Comparison of ENCODE assay signal across 8 mouse cellular contexts in genomic region chr5:108427186-108427585, GRCm38 (mm10). TPM values are rescaled to one million over a fixed set of nuclear protein-coding genes. Genes with fewer than 3 reads are reported as not detected.
DNase-seq lines count a peak whose midpoint lies in the region; ATAC-seq and TF ChIP-seq lines count a peak whose summit lies in the region.
"Had no signal": no experiment of that assay in that cellular context is flagged by ENCODE, and none has a peak within 500 bp of the region (broad histone marks: within the 10 kb centered on the region; RNA-seq: fewer than 3 reads in every experiment).

No protein-coding gene starts in this region.

- peaks cover 58% of the 10 kb centered on the region for H3K36me3 ChIP-seq in G1E (replicated peaks)
- H3K36me3 ChIP-seq in liver, embryonic 13.5 days: peaks cover 26% of the 10 kb centered on the region

- H3K4me3 ChIP-seq in G1E (ENCODE audit: low read depth, low read length): no peak overlapping the region
- no peak overlapping the region for H3K4me3 ChIP-seq in liver, embryonic 13.5 days (replicated peaks)
- H3K4me3 ChIP-seq: stomach, embryonic 15.5 days had no signal

- no peak overlapping the region for H3K9ac ChIP-seq in liver, embryonic 13.5 days
- H3K9ac ChIP-seq: stomach, embryonic 15.5 days had no signal

- peaks cover 33% of the 10 kb centered on the region for H3K4me1 ChIP-seq in G1E (ENCODE audit: insufficient read depth, low read depth, low read length)
- H3K4me1 ChIP-seq in liver, embryonic 13.5 days (replicated peaks): peaks cover 41% of the 10 kb centered on the region
- H3K4me1 ChIP-seq: stomach, embryonic 15.5 days had no signal

- 33% methylated on average over 1 of the region's 1 CpGs for WGBS in liver, embryonic 13.5 days (ENCODE audit: insufficient replicate concordance)

- peak; percentile 40 for DNase-seq in CD4-positive helper T cell, adult 2 months (ENCODE audit: low read depth, low spot score)
- DNase-seq in G1E (ENCODE audit: low spot score): peak; percentile 31
- peak; percentile 43 for DNase-seq in cerebellum, adult 11 months
- peak; percentile 25 for DNase-seq in forelimb bud, embryonic 11.5 days (ENCODE audit: low read depth, low spot score)
- DNase-seq in kidney, adult 8-10 months: peak; percentile 45 to 63
- DNase-seq in liver, embryonic 13.5 days: peak; percentile 42

- H3K9me3 ChIP-seq in G1E (replicated peaks): no peaks in the 10 kb centered on the region
- H3K9me3 ChIP-seq in liver, embryonic 13.5 days (replicated peaks): no peaks in the 10 kb centered on the region
- H3K9me3 ChIP-seq: stomach, embryonic 15.5 days had no signal

- TF ChIP-seq CTCF in G1E (IDR thresholded peaks at IDR 0.05; ENCODE audit: low read depth, low read length): peak; percentile 90

- no peak overlapping the region for H3K4me2 ChIP-seq in liver, embryonic 13.5 days
- H3K4me2 ChIP-seq: stomach, embryonic 15.5 days had no signal

- peak; percentile 46; the same call in 1 of the 2 replicates for ATAC-seq in G1E (ENCODE audit: extremely low read depth, insufficient number of reproducible peaks, low FRiP score, poor library complexity, severe bottlenecking)
- ATAC-seq in liver, embryonic 13.5 days (ENCODE audit: low read depth): peak; percentile 56
- ATAC-seq in neutrophil, adult 5-6 weeks (ENCODE audit: extremely low read depth, insufficient number of reproducible peaks, low FRiP score, poor library complexity, severe bottlenecking): peak; percentile 55; the same call in 1 of the 2 replicates

- no peaks in the 10 kb centered on the region for H3K27me3 ChIP-seq in G1E (ENCODE audit: insufficient read depth, low read length)
- no peaks in the 10 kb centered on the region for H3K27me3 ChIP-seq in liver, embryonic 13.5 days
- H3K27me3 ChIP-seq: stomach, embryonic 15.5 days had no signal

- no peak overlapping the region for H3K27ac ChIP-seq in liver, embryonic 13.5 days
- H3K27ac ChIP-seq: stomach, embryonic 15.5 days had no signal

RNA-seq across cellular contexts. Expression of gene Atp5k, which starts 7.1 kb away (rescaled TPM):
- 30.0 and 31.6 TPM in 2 replicates for total RNA-seq in G1E (2014; fragmentation: Nextera tagmentation)
- total RNA-seq in G1E (2017): 175 and 374 TPM in 2 replicates
- polyA plus RNA-seq in G1E (2012): 49.1 and 74.2 TPM in 2 replicates
- polyA plus RNA-seq in liver, embryonic 13.5 days (2015; fragmentation: Nextera tagmentation; extraction: Ambion mirVana): 328 and 358 TPM in 2 replicates
- 63.7 and 67.9 TPM in 2 replicates for total RNA-seq in neutrophil, adult 5-6 weeks (2017)

RNA-seq across cellular contexts. Expression of gene Mfsd7a, which starts 21.5 kb away (rescaled TPM):
- total RNA-seq in G1E (2014; fragmentation: Nextera tagmentation): not detected in 2 replicates
- total RNA-seq in G1E (2017): 0.05 TPM in 1 of 2 replicates, not detected in the other
- polyA plus RNA-seq in G1E (2012): not detected in 2 replicates
- polyA plus RNA-seq in liver, embryonic 13.5 days (2015; fragmentation: Nextera tagmentation; extraction: Ambion mirVana): 0.07 and 0.15 TPM in 2 replicates
- 1.4 and 1.7 TPM in 2 replicates for total RNA-seq in neutrophil, adult 5-6 weeks (2017)

RNA-seq across cellular contexts. Expression of gene Pcgf3, which starts 33.8 kb away (rescaled TPM):
- 18.5 and 23.4 TPM in 2 replicates for total RNA-seq in G1E (2014; fragmentation: Nextera tagmentation)
- total RNA-seq in G1E (2017): 8.7 and 9.0 TPM in 2 replicates
- 9.4 and 10.3 TPM in 2 replicates for polyA plus RNA-seq in G1E (2012)
- polyA plus RNA-seq in liver, embryonic 13.5 days (2015; fragmentation: Nextera tagmentation; extraction: Ambion mirVana): 5.7 and 7.8 TPM in 2 replicates
- total RNA-seq in neutrophil, adult 5-6 weeks (2017): 17.5 and 21.6 TPM in 2 replicates

RNA-seq across cellular contexts. Expression of gene Pde6b, which starts 39.0 kb away (rescaled TPM):
- total RNA-seq in G1E (2014; fragmentation: Nextera tagmentation) (not detected in 2 replicates), G1E (2017) (0.06 and 0.49 TPM in 2 replicates)
- not detected in 2 replicates for polyA plus RNA-seq in G1E (2012)
- polyA plus RNA-seq in liver, embryonic 13.5 days (2015; fragmentation: Nextera tagmentation; extraction: Ambion mirVana): 0.07 and 0.15 TPM in 2 replicates
- not detected in 2 replicates for total RNA-seq in neutrophil, adult 5-6 weeks (2017)

RNA-seq across cellular contexts. Expression of gene Gm42517, which starts 59.5 kb away (rescaled TPM):
- total RNA-seq in G1E (2014; fragmentation: Nextera tagmentation): not detected in 2 replicates
- not detected in 2 replicates for total RNA-seq in G1E (2017)
- polyA plus RNA-seq in G1E (2012): not detected in 2 replicates
- polyA plus RNA-seq in liver, embryonic 13.5 days (2015; fragmentation: Nextera tagmentation; extraction: Ambion mirVana): 0.05 and 0.07 TPM in 2 replicates
- not detected in 2 replicates for total RNA-seq in neutrophil, adult 5-6 weeks (2017)
